ENCODE assay signal across 14 mouse cellular contexts in genomic region chr4:7112159-7112558, GRCm38 (mm10).
DNase-seq lines count a peak whose midpoint lies in the region; ATAC-seq and TF ChIP-seq lines count a peak whose summit lies in the region.
"Had no signal": no experiment of that assay in that cellular context is flagged by ENCODE, and none has a peak within 500 bp of the region (broad histone marks: within the 10 kb centered on the region; RNA-seq: fewer than 3 reads in every experiment).

No protein-coding gene starts in this region.

- H3K9ac ChIP-seq in embryonic facial prominence, embryonic 14.5 days (ENCODE audit: low read depth, low read length): no peak overlapping the region
- no peak overlapping the region for H3K9ac ChIP-seq in lung, embryonic 14.5 days
- H3K9ac ChIP-seq: kidney, embryonic 15.5 days; liver, embryonic 12.5 days had no signal

- no peak for TF ChIP-seq POLR2A in lung, adult 2 months (IDR thresholded peaks at IDR 0.05; ENCODE audit: borderline replicate concordance, extremely low read depth, low read depth, low read length)

- no peak overlapping the region for H3K27ac ChIP-seq in embryonic facial prominence, embryonic 14.5 days (replicated peaks; ENCODE audit: low read depth, low read length)
- H3K27ac ChIP-seq in embryonic facial prominence, embryonic 10.5 days (replicated peaks): no peak overlapping the region
- no peak overlapping the region for H3K27ac ChIP-seq in lung, embryonic 14.5 days (ENCODE audit: low read depth)
- no peak overlapping the region for H3K27ac ChIP-seq in limb, embryonic 10.5 days
- H3K27ac ChIP-seq: kidney, embryonic 15.5 days; liver, embryonic 12.5 days had no signal

- DNase-seq in embryonic facial prominence, embryonic 14.5 days (ENCODE audit: low spot score): peak; percentile 26
- no peak for DNase-seq in embryonic facial prominence, embryonic 10.5 days (ENCODE audit: low spot score)
- peak; percentile 51 for DNase-seq in lung, embryonic 14.5 days
- no peak for DNase-seq in lung, adult 2 months
- DNase-seq in induced T-regulatory cell, adult 2 months (ENCODE audit: low read depth): peak; percentile 26
- peak; percentile 73 for DNase-seq in retina, embryonic 14.5 days (ENCODE audit: low spot score)
- no peak for DNase-seq in left cerebral cortex, adult 8-10 months (ENCODE audit: low spot score in 2 of 2)
- no peak for DNase-seq in limb, embryonic 10.5 days (ENCODE audit: low spot score)
- DNase-seq: cerebellum, adult 11-12 months; layer of hippocampus, adult 9-11 months; thymus, postnatal 25 days had no signal

- no peak for ATAC-seq in embryonic facial prominence, embryonic 14.5 days (ENCODE audit: low read depth)
- peak; percentile 60; the same call in 1 of the 2 replicates for ATAC-seq in lung, embryonic 14.5 days (ENCODE audit: insufficient read depth)
- ATAC-seq: liver, embryonic 12.5 days had no signal

- H3K4me3 ChIP-seq in embryonic facial prominence, embryonic 14.5 days (ENCODE audit: low read depth, low read length): no peak overlapping the region
- no peak overlapping the region for H3K4me3 ChIP-seq in embryonic facial prominence, embryonic 10.5 days
- no peak overlapping the region for H3K4me3 ChIP-seq in lung, embryonic 14.5 days (ENCODE audit: low read depth, low read length)
- H3K4me3 ChIP-seq in lung, adult 2 months (replicated peaks; ENCODE audit: extremely low read depth, low read depth, low read length): no peak overlapping the region
- no peak overlapping the region for H3K4me3 ChIP-seq in limb, embryonic 10.5 days
- H3K4me3 ChIP-seq: kidney, embryonic 15.5 days; liver, embryonic 12.5 days; megakaryocyte, embryonic 14.5 days had no signal

- 54% methylated on average over 4 of the region's 4 CpGs for WGBS in embryonic facial prominence, embryonic 14.5 days
- WGBS in embryonic facial prominence, embryonic 10.5 days: 57% methylated on average over 4 of the region's 4 CpGs
- 43% methylated on average over 4 of the region's 4 CpGs for WGBS in lung, embryonic 14.5 days
- WGBS in lung, adult 2 months: 23% methylated on average over 4 of the region's 4 CpGs
- WGBS in limb, embryonic 10.5 days: 82% methylated on average over 4 of the region's 4 CpGs

- no peak for TF ChIP-seq CTCF in lung, embryonic 14.5 days (IDR thresholded peaks at IDR 0.05; ENCODE audit: low read depth)
- TF ChIP-seq CTCF in lung, adult 2 months (IDR thresholded peaks at IDR 0.05; ENCODE audit: insufficient read depth, low read length): no peak

- no peaks in the 10 kb centered on the region for H3K27me3 ChIP-seq in embryonic facial prominence, embryonic 14.5 days (replicated peaks; ENCODE audit: control insufficient read depth, insufficient read depth, low read length)
- H3K27me3 ChIP-seq in embryonic facial prominence, embryonic 10.5 days (replicated peaks; ENCODE audit: low read depth, poor library complexity, severe bottlenecking): no peaks in the 10 kb centered on the region
- no peaks in the 10 kb centered on the region for H3K27me3 ChIP-seq in lung, embryonic 14.5 days (ENCODE audit: insufficient read depth, low read length)
- no peaks in the 10 kb centered on the region for H3K27me3 ChIP-seq in limb, embryonic 10.5 days (ENCODE audit: low read depth, poor library complexity, severe bottlenecking)
- H3K27me3 ChIP-seq: kidney, embryonic 15.5 days; liver, embryonic 12.5 days; megakaryocyte, embryonic 14.5 days had no signal

- H3K4me1 ChIP-seq in embryonic facial prominence, embryonic 14.5 days (ENCODE audit: control insufficient read depth, insufficient read depth, low read length): no peaks in the 10 kb centered on the region
- no peaks in the 10 kb centered on the region for H3K4me1 ChIP-seq in embryonic facial prominence, embryonic 10.5 days
- no peaks in the 10 kb centered on the region for H3K4me1 ChIP-seq in lung, embryonic 14.5 days (ENCODE audit: insufficient read depth)
- H3K4me1 ChIP-seq in lung, adult 2 months (ENCODE audit: control insufficient read depth, insufficient read depth, low read length): no peaks in the 10 kb centered on the region; the same call in 1 of the 2 replicates
- H3K4me1 ChIP-seq in limb, embryonic 10.5 days: no peaks in the 10 kb centered on the region
- H3K4me1 ChIP-seq: kidney, embryonic 15.5 days; liver, embryonic 12.5 days; megakaryocyte, embryonic 14.5 days had no signal

- H3K9me3 ChIP-seq in embryonic facial prominence, embryonic 14.5 days (ENCODE audit: control insufficient read depth, low read length): no peaks in the 10 kb centered on the region
- no peaks in the 10 kb centered on the region for H3K9me3 ChIP-seq in embryonic facial prominence, embryonic 10.5 days
- no peaks in the 10 kb centered on the region for H3K9me3 ChIP-seq in lung, embryonic 14.5 days (ENCODE audit: low read depth, low read length)
- H3K9me3 ChIP-seq in limb, embryonic 10.5 days (replicated peaks): no peaks in the 10 kb centered on the region
- H3K9me3 ChIP-seq: kidney, embryonic 15.5 days; liver, embryonic 12.5 days; megakaryocyte, embryonic 14.5 days had no signal

- no peaks in the 10 kb centered on the region for H3K36me3 ChIP-seq in embryonic facial prominence, embryonic 14.5 days (ENCODE audit: control insufficient read depth, insufficient read depth, low read length)
- H3K36me3 ChIP-seq in embryonic facial prominence, embryonic 10.5 days (replicated peaks): no peaks in the 10 kb centered on the region
- no peaks in the 10 kb centered on the region for H3K36me3 ChIP-seq in lung, embryonic 14.5 days (ENCODE audit: insufficient read depth)
- no peaks in the 10 kb centered on the region for H3K36me3 ChIP-seq in limb, embryonic 10.5 days
- H3K36me3 ChIP-seq: kidney, embryonic 15.5 days; liver, embryonic 12.5 days had no signal

- no peak overlapping the region for H3K4me2 ChIP-seq in embryonic facial prominence, embryonic 14.5 days (ENCODE audit: low read depth, low read length)
- no peak overlapping the region for H3K4me2 ChIP-seq in lung, embryonic 14.5 days
- H3K4me2 ChIP-seq: kidney, embryonic 15.5 days; liver, embryonic 12.5 days had no signal

Comparison
In these comparisons a context has a peak if more than half of its experiments do, and no peak if none do; other contexts are left out.
1. DNase-seq: peak in embryonic facial prominence, embryonic 14.5 days (single experiment), lung, embryonic 14.5 days (single experiment), induced T-regulatory cell, adult 2 months (single experiment) and retina, embryonic 14.5 days (single experiment); none in embryonic facial prominence, embryonic 10.5 days (single experiment), lung, adult 2 months (single experiment), left cerebral cortex, adult 8-10 months (0 of 2) and limb, embryonic 10.5 days (single experiment).